Mouse (Mus musculus): ENCODE results near the gene Usp39. TPM values are rescaled to one million over a fixed set of nuclear protein-coding genes. Genes with fewer than 3 reads are reported as not detected.
A peak's percentile ranks its signal among the peaks of the same experiment; 100 is the strongest.

The Usp39 gene
- polyA plus RNA-seq, 1 experiment: 14.8 TPM

GRCm38 (mm10) chr6:72388266-72388665, 43.3 kb upstream of the Usp39 start:
- Histone ChIP-seq H3K27me3 (ENCODE audit: control insufficient read depth, insufficient read depth, low read length) (no peaks in the 10 kb centered on the region), H3K4me1 (ENCODE audit: control insufficient read depth, insufficient read depth, insufficient read length) (peaks cover 16% of the 10 kb centered on the region; the same call in 1 of the 2 replicates), H3K36me3 (ENCODE audit: control insufficient read depth, insufficient read depth, low read length) (peaks cover 11% of the 10 kb centered on the region), H3K4me3 (ENCODE audit: extremely low read depth, insufficient read depth, insufficient read length) (no peak overlapping the region), H3K27ac (ENCODE audit: insufficient read depth, low read length) (0 out of 2 replicates have a peak overlapping the region, but pooled peaks have one; percentile 48)
- no peak for DNase-seq (ENCODE audit: low read depth in 1 of 2, low spot score in 2 of 2)
- TF ChIP-seq CTCF (IDR thresholded peaks at IDR 0.05; ENCODE audit: extremely low read depth, insufficient read depth, insufficient read length, insufficient replicate concordance) (no peak), POLR2A (IDR thresholded peaks at IDR 0.05; ENCODE audit: low read depth, low read length) (no peak)
- WGBS: 80% methylated on average over 10 of the region's 10 CpGs

DNA sequence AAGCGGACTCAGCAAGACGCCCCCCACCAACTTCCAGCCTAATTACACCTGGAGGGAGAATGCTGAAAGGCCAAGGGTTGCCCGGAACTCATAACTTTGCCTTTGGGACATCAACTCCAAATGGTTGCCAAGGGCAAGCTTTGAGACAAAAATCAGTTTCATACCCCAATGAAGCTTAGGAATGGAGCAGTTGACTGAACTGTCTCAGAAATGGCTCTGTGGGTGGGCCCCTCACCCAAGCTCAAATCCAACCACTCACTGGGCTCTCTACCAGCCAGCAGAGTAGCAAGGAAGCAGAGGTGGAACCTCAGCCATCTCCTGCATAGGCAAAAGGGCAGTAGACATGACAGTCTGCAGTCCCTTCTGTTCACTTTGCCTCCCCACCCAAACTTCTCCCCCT, 42.8 kb upstream of the Usp39 start:
- no peak for TF ChIP-seq POLR2A (IDR thresholded peaks at IDR 0.05; ENCODE audit: low read depth, low read length)
- no peak for TF ChIP-seq CTCF (IDR thresholded peaks at IDR 0.05; ENCODE audit: extremely low read depth, insufficient read depth, insufficient read length, insufficient replicate concordance)
- Histone ChIP-seq H3K4me3 (ENCODE audit: extremely low read depth, insufficient read depth, insufficient read length) (no peak overlapping the region), H3K4me1 (ENCODE audit: control insufficient read depth, insufficient read depth, insufficient read length) (peaks cover 16% of the 10 kb centered on the region; the same call in 1 of the 2 replicates), H3K27ac (ENCODE audit: insufficient read depth, low read length) (0 out of 2 replicates have a peak overlapping the region, but pooled peaks have one; percentile 48), H3K27me3 (ENCODE audit: control insufficient read depth, insufficient read depth, low read length) (no peaks in the 10 kb centered on the region), H3K36me3 (ENCODE audit: control insufficient read depth, insufficient read depth, low read length) (peaks cover 11% of the 10 kb centered on the region)
- DNase-seq (ENCODE audit: low read depth in 1 of 2, low spot score in 2 of 2): no peak
- WGBS: 89% methylated on average over 3 of the region's 3 CpGs

DNA sequence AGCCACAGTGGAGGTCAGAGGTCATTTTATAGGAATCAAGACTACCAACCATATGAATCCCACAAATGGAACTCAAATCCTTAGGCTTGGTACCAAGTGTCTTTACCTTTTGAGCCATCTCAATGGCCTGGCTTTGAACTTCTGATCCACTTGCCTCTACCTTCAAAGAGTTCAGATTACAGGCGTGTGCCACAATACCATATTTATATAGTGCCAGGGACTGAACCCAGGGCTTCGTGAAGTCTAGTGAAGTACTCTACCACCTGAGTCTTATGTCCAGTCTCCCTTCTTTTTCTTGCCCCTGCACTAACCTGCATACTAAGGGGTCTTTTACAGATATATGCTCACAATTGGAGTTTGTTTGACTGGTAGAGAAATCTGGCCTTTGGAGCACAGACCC, 41.6 kb upstream of the Usp39 start:
- Histone ChIP-seq H3K4me1 (ENCODE audit: control insufficient read depth, insufficient read depth, insufficient read length) (peaks cover 16% of the 10 kb centered on the region; the same call in 1 of the 2 replicates), H3K27ac (ENCODE audit: insufficient read depth, low read length) (no peak overlapping the region), H3K4me3 (ENCODE audit: extremely low read depth, insufficient read depth, insufficient read length) (no peak overlapping the region), H3K36me3 (ENCODE audit: control insufficient read depth, insufficient read depth, low read length) (peaks cover 11% of the 10 kb centered on the region), H3K27me3 (ENCODE audit: control insufficient read depth, insufficient read depth, low read length) (no peaks in the 10 kb centered on the region)
- DNase-seq (ENCODE audit: low read depth in 1 of 2, low spot score in 2 of 2): no peak
- WGBS: 95% methylated on average over 2 of the region's 2 CpGs
- TF ChIP-seq CTCF (IDR thresholded peaks at IDR 0.05; ENCODE audit: extremely low read depth, insufficient read depth, insufficient read length, insufficient replicate concordance): no peak
- no peak for TF ChIP-seq POLR2A (IDR thresholded peaks at IDR 0.05; ENCODE audit: low read depth, low read length)

- H3K4me1 ChIP-seq (ENCODE audit: control insufficient read depth, insufficient read depth, insufficient read length): peaks cover 16% of the 10 kb centered on the region; the same call in 1 of the 2 replicates
- H3K27me3 ChIP-seq (ENCODE audit: control insufficient read depth, insufficient read depth, low read length): no peaks in the 10 kb centered on the region
- H3K27ac ChIP-seq (ENCODE audit: insufficient read depth, low read length): no peak overlapping the region
- H3K4me3 ChIP-seq (ENCODE audit: extremely low read depth, insufficient read depth, insufficient read length): no peak overlapping the region
- no peak for DNase-seq (ENCODE audit: low read depth in 1 of 2, low spot score in 2 of 2)
- TF ChIP-seq POLR2A (IDR thresholded peaks at IDR 0.05; ENCODE audit: low read depth, low read length) (no peak), CTCF (IDR thresholded peaks at IDR 0.05; ENCODE audit: extremely low read depth, insufficient read depth, insufficient read length, insufficient replicate concordance) (no peak)
- WGBS: 83% methylated on average over 4 of the region's 4 CpGs
- peaks cover 11% of the 10 kb centered on the region for H3K36me3 ChIP-seq (ENCODE audit: control insufficient read depth, insufficient read depth, low read length)
Measured at GRCm38 (mm10) chr6:72385258-72385657, 40.3 kb upstream of the Usp39 start.

DNA sequence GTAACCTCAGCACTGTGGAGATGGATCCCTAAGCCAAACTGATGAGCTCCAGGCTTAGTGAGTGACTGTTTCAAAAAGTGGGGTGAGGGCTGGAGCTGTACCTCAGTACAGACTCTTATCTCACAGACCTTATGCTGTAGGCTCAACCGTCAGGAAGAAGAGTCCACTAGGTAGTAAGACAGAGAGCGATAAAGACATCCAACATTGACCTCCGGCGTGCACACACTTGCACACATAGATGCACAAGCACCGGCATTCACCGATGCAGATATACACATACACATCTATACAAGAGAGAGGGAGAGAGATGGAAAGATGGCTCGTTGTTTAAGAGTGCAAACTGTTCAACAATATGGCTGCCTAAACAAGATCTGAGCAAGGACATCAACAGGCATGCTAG, 39.0 kb upstream of the Usp39 start:
- Histone ChIP-seq H3K36me3 (ENCODE audit: control insufficient read depth, insufficient read depth, low read length) (peaks cover 11% of the 10 kb centered on the region), H3K27ac (ENCODE audit: insufficient read depth, low read length) (no peak overlapping the region), H3K4me1 (ENCODE audit: control insufficient read depth, insufficient read depth, insufficient read length) (peaks cover 10% of the 10 kb centered on the region; the same call in 1 of the 2 replicates), H3K4me3 (ENCODE audit: extremely low read depth, insufficient read depth, insufficient read length) (no peak overlapping the region), H3K27me3 (ENCODE audit: control insufficient read depth, insufficient read depth, low read length) (no peaks in the 10 kb centered on the region)
- 83% methylated on average over 7 of the region's 7 CpGs for WGBS
- TF ChIP-seq CTCF (IDR thresholded peaks at IDR 0.05; ENCODE audit: extremely low read depth, insufficient read depth, insufficient read length, insufficient replicate concordance): no peak
- no peak for TF ChIP-seq POLR2A (IDR thresholded peaks at IDR 0.05; ENCODE audit: low read depth, low read length)
- DNase-seq (ENCODE audit: low read depth in 1 of 2, low spot score in 2 of 2): no peak

DNA sequence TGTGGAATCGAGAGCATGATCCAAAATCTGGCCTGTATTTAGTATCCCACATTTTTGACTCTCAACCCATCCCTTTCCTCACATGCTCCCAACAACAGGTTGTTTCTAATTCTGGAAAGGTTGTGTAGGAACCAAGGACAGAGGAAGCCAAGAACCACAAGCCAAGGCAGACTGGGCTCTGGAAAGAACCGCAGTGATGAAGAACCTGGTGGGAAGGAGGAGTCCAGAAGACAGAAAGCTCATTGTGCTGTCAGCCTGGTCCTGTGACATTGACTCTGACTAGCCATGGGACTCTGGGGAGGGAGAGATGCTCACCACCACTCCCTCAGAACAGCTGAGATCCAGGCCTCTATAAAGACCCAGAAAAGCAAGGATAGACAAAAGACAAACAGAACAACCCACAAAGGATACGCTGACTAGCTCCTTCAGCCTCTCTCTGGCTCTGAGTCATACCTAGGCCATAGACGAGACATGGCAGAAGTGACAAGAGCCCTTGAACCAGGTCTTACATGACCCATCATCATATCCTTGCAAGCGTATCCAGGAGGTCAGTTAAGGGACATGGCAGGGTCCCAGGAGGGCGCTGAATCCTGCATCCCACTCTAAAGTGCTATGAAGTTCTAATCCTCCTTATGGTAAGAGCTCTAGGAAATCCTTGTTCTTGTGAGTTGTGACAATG, 38.3 kb upstream of the Usp39 start:
- H3K36me3 ChIP-seq (ENCODE audit: control insufficient read depth, insufficient read depth, low read length): peaks cover 10% of the 10 kb centered on the region
- H3K4me1 ChIP-seq (ENCODE audit: control insufficient read depth, insufficient read depth, insufficient read length): peaks cover 6% of the 10 kb centered on the region; the same call in 1 of the 2 replicates
- no peak overlapping the region for H3K4me3 ChIP-seq (ENCODE audit: extremely low read depth, insufficient read depth, insufficient read length)
- DNase-seq (ENCODE audit: low read depth in 1 of 2, low spot score in 2 of 2): no peak
- no peaks in the 10 kb centered on the region for H3K27me3 ChIP-seq (ENCODE audit: control insufficient read depth, insufficient read depth, low read length)
- TF ChIP-seq CTCF (IDR thresholded peaks at IDR 0.05; ENCODE audit: extremely low read depth, insufficient read depth, insufficient read length, insufficient replicate concordance) (no peak), POLR2A (IDR thresholded peaks at IDR 0.05; ENCODE audit: low read depth, low read length) (no peak)
- 86% methylated on average over 6 of the region's 6 CpGs for WGBS
- 0 out of 2 replicates have a peak overlapping the region, but pooled peaks have one; percentile 30 for H3K27ac ChIP-seq (ENCODE audit: insufficient read depth, low read length)

GRCm38 (mm10) chr6:72382494-72382893, 37.5 kb upstream of the Usp39 start:
- no peak overlapping the region for H3K4me3 ChIP-seq (ENCODE audit: extremely low read depth, insufficient read depth, insufficient read length)
- H3K27me3 ChIP-seq (ENCODE audit: control insufficient read depth, insufficient read depth, low read length): no peaks in the 10 kb centered on the region
- WGBS: 60% methylated on average over 6 of the region's 6 CpGs
- peak overlapping the region; percentile 30; the same call in 1 of the 2 replicates for H3K27ac ChIP-seq (ENCODE audit: insufficient read depth, low read length)
- peaks cover 6% of the 10 kb centered on the region for H3K36me3 ChIP-seq (ENCODE audit: control insufficient read depth, insufficient read depth, low read length)
- DNase-seq (ENCODE audit: low read depth in 1 of 2, low spot score in 2 of 2): no peak
- H3K4me1 ChIP-seq (ENCODE audit: control insufficient read depth, insufficient read depth, insufficient read length): no peaks in the 10 kb centered on the region; the same call in 1 of the 2 replicates
- TF ChIP-seq POLR2A (IDR thresholded peaks at IDR 0.05; ENCODE audit: low read depth, low read length) (no peak), CTCF (IDR thresholded peaks at IDR 0.05; ENCODE audit: extremely low read depth, insufficient read depth, insufficient read length, insufficient replicate concordance) (no peak)

Data from spleen, adult 2 months (tissue).